Mouse (Mus musculus) midbrain, embryonic 10.5 days (tissue): Measurements from ENCODE around the gene Ptprd. TPM values are rescaled to one million over a fixed set of nuclear protein-coding genes. Genes with fewer than 3 reads are reported as not detected.
A peak's percentile ranks its signal among the peaks of the same experiment; 100 is the strongest.

Source experiments
- DNase-seq: peaks from one replicate; pipeline ENCODE4 v3.0.0-alpha.2; 2017; ENCODE audit warnings: low spot score
- H3K27ac ChIP-seq: fragments of 300-500 bp; sonication (generic); replicated peaks from 2 replicates; pipeline ENCODE4 v1.5.1; 2016; ENCODE audit warnings: mild to moderate bottlenecking
- H3K27me3 ChIP-seq: fragments of 300-500 bp; sonication (generic); 2 replicates; pipeline ENCODE4 v1.6.1; 2016; ENCODE audit warnings: low read depth, mild to moderate bottlenecking; ENCODE audit not compliant: poor library complexity, severe bottlenecking
- H3K36me3 ChIP-seq: fragments of 300-500 bp; sonication (generic); 2 replicates; pipeline ENCODE4 v1.6.1; 2016; ENCODE audit warnings: mild to moderate bottlenecking, moderate library complexity
- H3K4me1 ChIP-seq: fragments of 300-500 bp; sonication (generic); 2 replicates; pipeline ENCODE4 v1.6.1; 2016
- H3K4me3 ChIP-seq: fragments of 300-500 bp; sonication (generic); 2 replicates; pipeline ENCODE4 v1.5.1; 2016; ENCODE audit warnings: mild to moderate bottlenecking, moderate library complexity
- H3K9me3 ChIP-seq: fragments of 300-500 bp; sonication (generic); replicated peaks from 2 replicates; pipeline ENCODE4 v1.6.1; 2016; ENCODE audit warnings: mild to moderate bottlenecking
- WGBS: fragments of 180-500 bp; shearing (Covaris S2); methylation state at CpG from one replicate; pipeline ENCODE4 v1.1.7; 2016; 5-methylcytosine and 5-hydroxymethylcytosine counted together
- polyA plus RNA-seq: library from polyadenylated mRNA; unstranded; fragments of >200 nt; fragmentation: Nextera tagmentation; extraction: Ambion mirVana; gene quantifications from 2 replicates; pipeline ENCODE4 v1.2.1, GENCODE M21; 2016

Ptprd gene
- polyA plus RNA-seq, 1 experiment from 2014 or later = 9.6 TPM

GRCm38 (mm10) chr4:77077607-77078006 lies 1134.2 kb downstream of the Ptprd start:
- H3K4me3 ChIP-seq = no peak overlapping the region
- no peaks in the 10 kb centered on the region for H3K9me3 ChIP-seq
- H3K27me3 ChIP-seq = no peaks in the 10 kb centered on the region
- DNase-seq = no peak
- no peaks in the 10 kb centered on the region for H3K36me3 ChIP-seq
- H3K4me1 ChIP-seq = no peaks in the 10 kb centered on the region
- 88% methylated on average over 4 of the region's 4 CpGs for WGBS
- H3K27ac ChIP-seq = no peak overlapping the region

- no peaks in the 10 kb centered on the region for H3K36me3 ChIP-seq
- DNase-seq = no peak
- no peak overlapping the region for H3K27ac ChIP-seq
- no peaks in the 10 kb centered on the region for H3K9me3 ChIP-seq
- H3K4me3 ChIP-seq = no peak overlapping the region
- H3K4me1 ChIP-seq = no peaks in the 10 kb centered on the region
- no peaks in the 10 kb centered on the region for H3K27me3 ChIP-seq
- WGBS = 64% methylated on average over 6 of the region's 6 CpGs
Measured at GRCm38 (mm10) chr4:77050536-77051207, 1161.1 kb downstream of the Ptprd start.

GRCm38 (mm10) chr4:77004483-77004882 lies 1207.3 kb downstream of the Ptprd start:
- no peak overlapping the region for H3K27ac ChIP-seq
- no peaks in the 10 kb centered on the region for H3K27me3 ChIP-seq
- no peak for DNase-seq
- no peaks in the 10 kb centered on the region for H3K9me3 ChIP-seq
- WGBS = 82% methylated on average over 1 of the region's 1 CpGs
- no peaks in the 10 kb centered on the region for H3K36me3 ChIP-seq
- no peak overlapping the region for H3K4me3 ChIP-seq
- H3K4me1 ChIP-seq = no peaks in the 10 kb centered on the region

GRCm38 (mm10) chr4:76996172-76996571 lies 1215.6 kb downstream of the Ptprd start:
- Histone ChIP-seq H3K27me3 (no peaks in the 10 kb centered on the region), H3K9me3 (no peaks in the 10 kb centered on the region), H3K27ac (no peak overlapping the region), H3K4me3 (no peak overlapping the region), H3K36me3 (no peaks in the 10 kb centered on the region), H3K4me1 (no peaks in the 10 kb centered on the region)
- DNase-seq = no peak
- 94% methylated on average over 4 of the region's 4 CpGs for WGBS

- no peak overlapping the region for H3K4me3 ChIP-seq
- no peaks in the 10 kb centered on the region for H3K27me3 ChIP-seq
- H3K27ac ChIP-seq = no peak overlapping the region
- no peaks in the 10 kb centered on the region for H3K9me3 ChIP-seq
- 95% methylated on average over 1 of the region's 1 CpGs for WGBS
- H3K36me3 ChIP-seq = no peaks in the 10 kb centered on the region
- DNase-seq = no peak
- H3K4me1 ChIP-seq = no peaks in the 10 kb centered on the region
Measured at GRCm38 (mm10) chr4:76989961-76990360, 1221.8 kb downstream of the Ptprd start.

GRCm38 (mm10) chr4:76977056-76977809 lies 1234.5 kb downstream of the Ptprd start:
- WGBS = 86% methylated on average over 3 of the region's 3 CpGs
- Histone ChIP-seq H3K27me3 (no peaks in the 10 kb centered on the region), H3K27ac (no peak overlapping the region), H3K36me3 (no peaks in the 10 kb centered on the region), H3K9me3 (no peaks in the 10 kb centered on the region), H3K4me1 (no peaks in the 10 kb centered on the region), H3K4me3 (no peak overlapping the region)
- DNase-seq = no peak

GRCm38 (mm10) chr4:76948251-76948650 lies 1263.5 kb downstream of the Ptprd start:
- Histone ChIP-seq H3K4me1 (no peaks in the 10 kb centered on the region), H3K4me3 (no peak overlapping the region), H3K9me3 (no peaks in the 10 kb centered on the region), H3K36me3 (no peaks in the 10 kb centered on the region), H3K27me3 (no peaks in the 10 kb centered on the region), H3K27ac (no peak overlapping the region)
- WGBS = 58% methylated on average over 3 of the region's 3 CpGs
- DNase-seq = no peak

- no peak for DNase-seq
- no peaks in the 10 kb centered on the region for H3K4me1 ChIP-seq
- WGBS = 89% methylated on average over 6 of the region's 6 CpGs
- H3K27me3 ChIP-seq = no peaks in the 10 kb centered on the region
- H3K36me3 ChIP-seq = no peaks in the 10 kb centered on the region
- no peak overlapping the region for H3K4me3 ChIP-seq
- H3K27ac ChIP-seq = no peak overlapping the region
- H3K9me3 ChIP-seq = no peaks in the 10 kb centered on the region
Measured at GRCm38 (mm10) chr4:76941382-76942360, 1270.1 kb downstream of the Ptprd start.

- 76% methylated on average over 2 of the region's 2 CpGs for WGBS
- Histone ChIP-seq H3K27me3 (no peaks in the 10 kb centered on the region), H3K27ac (no peak overlapping the region), H3K4me1 (no peaks in the 10 kb centered on the region), H3K4me3 (no peak overlapping the region), H3K9me3 (no peaks in the 10 kb centered on the region), H3K36me3 (no peaks in the 10 kb centered on the region)
- DNase-seq = no peak
Measured at GRCm38 (mm10) chr4:76931559-76931958, 1280.2 kb downstream of the Ptprd start.

GRCm38 (mm10) chr4:76913532-76914150 lies 1298.1 kb downstream of the Ptprd start:
- Histone ChIP-seq H3K36me3 (no peaks in the 10 kb centered on the region), H3K4me3 (no peak overlapping the region), H3K27me3 (no peaks in the 10 kb centered on the region), H3K27ac (no peak overlapping the region), H3K4me1 (no peaks in the 10 kb centered on the region), H3K9me3 (no peaks in the 10 kb centered on the region)
- no peak for DNase-seq
- WGBS = 81% methylated on average over 5 of the region's 5 CpGs

GRCm38 (mm10) chr4:76901692-76902091 lies 1310.1 kb downstream of the Ptprd start:
- H3K4me1 ChIP-seq = peaks cover 8% of the 10 kb centered on the region; the same call in 1 of the 2 replicates
- no peaks in the 10 kb centered on the region for H3K9me3 ChIP-seq
- no peaks in the 10 kb centered on the region for H3K36me3 ChIP-seq
- H3K4me3 ChIP-seq = no peak overlapping the region
- no peak overlapping the region for H3K27ac ChIP-seq
- no peaks in the 10 kb centered on the region for H3K27me3 ChIP-seq
- 8% methylated on average over 1 of the region's 1 CpGs for WGBS
- DNase-seq = peak; percentile 12

GRCm38 (mm10) chr4:76889669-76890068 lies 1322.1 kb downstream of the Ptprd start:
- no peak for DNase-seq
- WGBS = 96% methylated on average over 1 of the region's 1 CpGs
- H3K4me1 ChIP-seq = no peaks in the 10 kb centered on the region
- H3K27me3 ChIP-seq = no peaks in the 10 kb centered on the region
- no peak overlapping the region for H3K4me3 ChIP-seq
- no peaks in the 10 kb centered on the region for H3K9me3 ChIP-seq
- no peaks in the 10 kb centered on the region for H3K36me3 ChIP-seq
- H3K27ac ChIP-seq = no peak overlapping the region
